Mouse (Mus musculus) adipocyte (in vitro differentiated cells): ENCODE results near the gene Nek10.
"Not testable (repeated sequence)": the region's sequence is repeated elsewhere in the genome, so short reads cannot be mapped to it uniquely, and the experiment has no call there.

Source experiments
- DNase-seq: peaks from one replicate; pipeline ENCODE4 v3.0.0-alpha.2; 2016; ENCODE audit warnings: low spot score

The Nek10 gene

DNA sequence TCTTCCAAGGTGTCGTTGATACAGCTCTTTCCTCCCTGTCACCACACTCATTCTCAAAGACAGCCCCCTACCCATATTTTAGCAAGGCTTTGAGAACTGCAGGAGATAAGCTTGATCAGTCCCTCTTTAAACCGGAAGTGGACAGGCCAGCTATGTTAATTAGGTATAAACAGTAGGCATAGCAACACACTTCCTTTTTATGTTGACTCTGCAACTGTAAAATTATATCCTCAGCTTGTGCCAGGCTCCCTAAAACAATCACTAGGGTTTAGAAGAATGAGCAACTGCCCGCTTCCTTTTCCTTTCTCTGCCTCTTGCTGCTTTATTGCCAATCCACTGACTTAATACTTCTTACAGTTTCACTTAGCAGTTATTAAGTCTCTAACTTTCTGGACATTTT lies 67.2 kb downstream of the Nek10 start:
- DNase-seq = no peak

DNA sequence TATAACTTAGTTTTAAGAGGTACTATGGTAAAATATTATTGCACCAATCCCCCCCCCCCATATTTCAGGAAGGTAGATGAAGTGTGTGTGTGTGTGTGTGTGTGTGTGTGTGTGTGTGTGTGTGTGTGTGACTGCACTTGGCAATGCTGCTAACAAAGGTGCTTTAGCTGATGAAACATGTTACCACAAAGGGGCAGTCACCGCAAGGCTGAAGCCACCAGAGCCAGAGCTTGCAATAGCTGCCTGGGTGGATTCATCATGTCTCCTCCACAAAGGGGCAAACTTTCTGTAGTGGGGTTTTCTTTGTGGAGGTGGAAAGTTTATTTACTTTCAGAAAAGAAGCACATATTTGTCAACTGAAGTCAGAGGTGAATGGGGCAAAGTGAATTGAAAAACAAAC lies 67.9 kb downstream of the Nek10 start:
- no peak for DNase-seq

DNA sequence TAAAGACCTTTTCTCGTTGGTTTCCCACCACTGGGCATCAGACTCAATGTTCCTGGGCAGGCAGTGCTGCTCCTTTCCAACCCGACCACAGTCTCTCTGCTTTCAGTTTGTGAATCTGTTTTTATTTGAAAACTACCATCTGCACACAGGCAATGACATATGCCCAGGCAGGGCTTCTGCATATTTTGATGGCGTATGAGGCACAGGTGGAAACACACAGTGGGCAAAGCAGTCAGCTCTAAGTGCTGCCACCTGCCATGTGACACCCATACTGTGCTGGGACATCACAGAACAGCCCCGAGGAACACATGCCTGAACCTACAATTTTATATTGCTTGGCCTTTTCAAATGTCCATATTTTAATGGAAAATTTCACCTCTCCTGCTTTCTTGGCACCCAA lies 68.5 kb downstream of the Nek10 start:
- no peak for DNase-seq

DNA sequence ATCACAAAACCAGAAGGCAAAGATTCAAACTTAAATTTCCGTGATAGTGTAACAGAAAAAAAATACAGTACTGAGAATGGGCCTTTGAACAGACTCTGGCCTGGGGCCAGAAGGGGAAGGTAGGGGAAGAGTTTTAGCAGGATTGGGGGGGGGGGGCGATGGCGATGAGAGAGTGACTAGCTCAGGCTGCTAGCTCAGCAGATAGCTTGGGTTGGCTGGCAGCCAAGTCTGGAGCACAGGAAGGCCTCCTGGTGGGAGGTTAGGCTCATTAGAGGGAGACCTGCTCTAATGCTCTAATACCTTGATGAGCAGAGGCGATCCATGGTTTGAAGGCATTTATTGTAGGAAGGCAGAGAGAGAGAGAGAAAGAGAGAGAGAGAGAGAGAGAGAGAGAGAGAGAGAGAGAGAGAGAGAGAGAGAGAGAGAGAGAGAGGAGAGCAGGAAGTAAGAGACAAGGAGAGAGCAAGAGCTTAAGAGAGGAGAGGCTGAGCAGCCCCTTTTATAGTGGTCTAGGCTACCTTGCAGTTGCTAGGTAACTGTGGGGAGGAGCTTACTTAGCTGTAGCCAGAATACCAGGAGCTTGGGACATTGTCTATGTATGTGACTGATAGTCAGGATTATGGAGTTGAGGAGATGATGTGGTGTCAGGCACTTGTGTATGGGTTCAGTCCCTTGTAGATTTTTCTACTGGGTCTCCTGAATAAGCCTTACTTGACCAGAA lies 90.9 kb downstream of the Nek10 start:
- DNase-seq = no peak

DNA sequence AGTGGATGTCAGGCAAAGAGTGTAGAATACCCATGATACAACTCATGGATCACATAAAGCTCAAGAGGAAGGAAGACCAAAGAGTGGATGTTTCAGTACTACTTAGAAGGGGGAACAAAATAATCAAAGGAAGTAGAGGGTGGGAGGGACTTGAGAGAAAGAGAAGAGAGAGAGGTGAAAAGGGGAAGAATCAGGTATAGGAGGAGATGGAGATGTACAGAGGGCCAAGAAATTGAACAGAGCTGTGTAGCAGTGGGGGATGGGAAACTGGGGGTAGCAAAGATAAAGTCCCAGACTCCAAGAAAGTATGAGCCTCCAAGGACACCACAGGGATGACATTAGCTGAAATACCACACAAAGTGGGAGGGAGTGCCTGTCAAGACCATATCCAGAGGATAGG lies 91.6 kb downstream of the Nek10 start:
- no peak for DNase-seq

DNA sequence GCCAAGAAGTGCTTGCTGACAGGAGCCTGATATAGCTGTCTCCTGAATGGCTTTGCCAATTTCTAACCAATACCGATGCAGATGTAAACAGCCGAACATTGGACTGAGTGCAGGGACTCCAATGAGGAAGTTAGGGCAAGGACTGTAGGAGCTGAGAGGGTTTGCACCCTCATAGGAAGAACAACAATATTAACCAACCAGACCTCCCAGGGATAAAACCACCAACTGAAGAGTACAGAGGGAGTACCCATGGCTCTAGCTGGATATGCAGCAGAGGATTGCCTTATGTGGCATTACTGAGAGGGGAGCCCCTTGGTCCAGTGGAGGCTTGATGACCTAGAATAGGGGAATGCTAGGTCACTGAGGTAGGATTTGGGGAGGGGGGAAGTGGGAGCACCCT lies 92.1 kb downstream of the Nek10 start:
- DNase-seq = no peak

DNA sequence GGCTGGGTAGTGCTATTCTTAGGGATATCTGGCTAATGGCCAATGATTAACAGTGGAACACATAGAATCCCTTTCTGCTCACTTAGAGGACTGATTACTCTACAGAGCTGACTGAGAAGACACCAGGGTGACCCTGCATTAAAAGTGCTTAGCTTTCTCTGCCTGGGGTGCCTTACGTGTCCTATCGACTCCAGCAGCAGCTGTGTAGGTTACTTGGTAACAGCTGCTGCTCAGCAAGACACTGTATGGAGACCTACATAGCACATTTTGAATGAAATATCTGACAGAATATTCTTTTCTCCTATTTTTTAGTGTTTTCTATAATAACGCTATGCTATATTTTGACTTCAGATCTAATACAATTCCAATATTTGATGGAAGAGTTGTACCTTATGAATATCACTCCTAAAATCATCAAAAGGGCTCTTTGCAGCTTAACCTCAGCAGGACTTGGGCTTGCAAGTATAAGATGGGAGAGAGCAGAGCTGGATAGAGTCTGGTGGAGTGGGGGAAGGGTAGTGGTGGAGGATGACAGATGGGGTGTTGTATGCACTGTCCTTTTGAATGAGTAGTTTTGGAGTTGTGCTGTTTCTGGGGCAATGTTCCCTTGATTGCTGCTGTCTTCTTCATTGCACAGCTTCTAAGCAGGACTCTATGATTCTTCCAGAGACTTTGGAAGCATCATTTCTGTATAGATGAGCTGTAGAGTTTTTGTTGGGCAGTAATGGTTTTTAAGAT lies 93.4 kb downstream of the Nek10 start:
- DNase-seq = no peak

DNA sequence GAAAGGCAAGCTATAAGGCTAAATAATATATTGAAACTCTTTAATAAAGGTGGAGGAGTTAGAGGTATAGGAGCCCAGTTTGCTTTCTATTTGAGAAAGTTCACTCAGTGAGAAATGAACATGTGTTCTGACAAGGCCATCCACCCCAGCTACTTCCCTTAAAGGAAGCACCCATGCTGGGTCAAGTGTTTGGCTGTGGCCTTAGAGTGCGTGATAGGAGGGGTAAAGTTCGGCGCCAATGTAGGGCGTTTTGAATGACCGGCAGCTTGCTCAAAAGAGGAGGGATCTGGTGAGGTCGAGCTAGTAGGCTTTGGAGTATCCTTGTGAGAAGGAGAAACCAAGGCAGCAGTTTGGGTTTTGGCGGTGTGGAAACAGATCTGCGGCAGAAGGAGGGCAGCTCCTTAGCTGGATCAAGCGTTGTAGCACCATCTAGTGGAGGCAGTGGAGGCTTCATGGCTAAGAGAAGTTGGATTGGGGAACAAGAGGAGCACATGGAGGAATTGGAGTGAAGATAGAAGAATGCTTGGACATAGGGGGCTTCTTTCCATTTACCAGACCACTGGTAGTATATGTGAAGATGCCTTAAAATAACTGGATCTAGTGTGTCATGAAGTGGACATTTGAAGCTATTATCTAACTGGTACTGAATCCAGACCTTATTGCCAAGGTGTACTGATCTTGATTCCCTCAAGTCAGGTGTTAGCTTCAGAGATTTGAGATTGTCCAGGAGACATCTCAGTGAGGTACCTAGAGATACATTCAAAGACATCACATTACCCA lies 101.7 kb downstream of the Nek10 start:
- peak; percentile 64 for DNase-seq

DNA sequence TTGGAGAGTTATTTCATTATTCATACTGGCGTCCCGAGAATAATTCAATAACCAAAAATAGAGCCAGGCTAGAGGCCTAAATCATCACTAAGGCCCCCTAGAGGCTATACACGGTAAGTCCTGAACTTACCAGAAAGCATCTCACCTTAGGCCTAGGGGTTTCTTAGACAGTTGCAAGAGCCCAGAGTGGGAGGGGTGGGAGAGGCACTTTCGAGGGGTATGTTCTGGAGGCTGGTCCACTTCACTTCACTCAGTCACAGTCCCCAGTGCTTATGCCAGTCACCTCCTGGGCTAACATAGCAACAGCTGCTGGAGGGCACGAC lies 102.3 kb downstream of the Nek10 start:
- no peak for DNase-seq

DNA sequence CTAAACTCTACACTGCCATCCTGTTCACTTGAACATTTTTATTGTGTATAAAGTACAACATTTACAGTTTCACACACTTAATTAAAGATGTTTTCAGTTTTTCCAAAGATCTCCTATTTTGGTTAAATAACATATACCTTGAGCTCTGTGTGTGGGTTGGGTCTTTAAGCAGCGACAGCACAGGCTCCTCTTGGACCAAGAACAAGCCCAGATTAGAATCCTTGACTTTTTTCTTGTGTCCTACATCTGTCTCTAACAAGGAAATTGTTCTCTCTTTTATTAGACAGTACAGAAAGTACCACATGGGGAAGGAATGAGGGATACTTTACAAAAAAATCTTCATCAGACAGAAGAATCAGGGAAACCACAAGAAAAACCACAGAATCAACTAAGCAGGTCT lies 122.4 kb downstream of the Nek10 start:
- DNase-seq = no peak

DNA sequence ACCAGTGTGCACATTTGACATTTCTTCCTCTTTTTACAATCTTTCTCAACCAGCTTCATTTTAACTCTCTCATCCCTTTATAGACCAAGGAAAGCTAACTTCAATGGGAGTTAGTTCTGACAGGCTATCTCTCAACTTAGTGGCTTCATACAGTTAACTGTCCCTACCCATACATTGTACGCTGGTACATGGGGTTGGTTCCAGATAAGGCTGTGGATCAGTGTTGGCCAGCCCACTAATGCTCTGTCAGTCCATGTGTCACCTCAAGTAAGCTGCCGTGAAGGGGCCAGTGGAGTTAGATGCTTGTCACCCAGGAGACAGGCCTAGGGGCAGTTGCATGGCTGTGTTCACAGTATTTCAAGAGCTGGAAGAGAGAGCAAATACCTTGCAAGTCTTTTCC lies 124.3 kb downstream of the Nek10 start:
- no peak for DNase-seq

DNA sequence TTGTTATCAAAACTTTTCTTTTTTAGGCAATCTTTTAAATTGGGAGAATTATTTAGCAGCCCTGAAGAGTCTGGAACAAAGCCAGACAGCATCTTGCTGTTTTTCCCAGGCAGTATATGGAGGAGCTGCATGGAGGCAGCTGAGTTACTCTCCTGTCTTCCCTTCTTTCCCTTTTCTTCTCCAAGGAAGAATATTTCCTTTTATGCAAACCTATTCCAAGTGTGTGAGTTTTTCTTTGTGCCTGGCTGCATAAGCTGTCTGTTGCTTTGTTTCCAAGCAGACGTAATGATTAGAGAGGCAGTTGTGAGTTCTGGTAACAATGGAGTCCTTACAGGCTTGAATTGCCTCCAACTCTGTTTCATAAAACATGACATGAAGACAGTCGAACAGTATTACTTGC lies 131.8 kb downstream of the Nek10 start:
- no peak for DNase-seq

DNA sequence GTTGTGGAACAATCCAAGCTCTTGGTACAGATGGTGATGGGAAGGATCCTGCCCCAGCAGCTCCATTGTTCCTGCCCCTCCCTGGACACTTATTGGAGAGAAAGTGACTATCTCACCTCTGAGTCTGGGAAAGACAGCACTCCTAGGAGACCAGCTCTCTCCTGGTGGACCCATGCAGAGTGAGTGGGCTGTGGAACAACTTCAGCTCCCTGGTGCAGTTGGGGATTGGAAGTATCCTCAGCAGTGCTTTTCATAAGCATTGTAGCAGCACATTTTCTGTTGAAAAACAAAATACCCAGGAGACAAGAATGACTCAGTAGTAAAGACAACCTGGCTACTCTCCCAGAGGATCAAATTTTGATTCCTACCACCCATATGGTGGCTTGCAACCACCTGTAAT lies 142.7 kb downstream of the Nek10 start:
- no peak for DNase-seq

DNA sequence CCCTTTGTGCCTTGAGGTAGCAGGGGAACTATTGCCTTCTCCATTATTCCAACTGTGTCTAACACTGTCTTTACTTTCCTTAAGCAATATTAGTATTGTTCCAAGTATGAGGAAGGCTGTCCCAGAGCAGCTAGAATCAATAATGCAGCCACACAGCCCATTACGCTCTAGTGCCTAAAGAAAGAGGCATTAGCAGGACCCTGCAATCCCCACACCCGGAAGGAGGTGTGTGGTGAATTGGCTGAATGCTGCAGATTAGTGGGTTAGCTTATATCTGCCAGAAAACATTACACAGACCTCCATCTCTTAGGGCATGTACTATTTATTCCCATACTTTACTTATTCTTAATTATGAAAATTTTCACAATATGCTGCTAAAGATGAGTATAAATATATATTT lies 145.8 kb downstream of the Nek10 start:
- no peak for DNase-seq

DNA sequence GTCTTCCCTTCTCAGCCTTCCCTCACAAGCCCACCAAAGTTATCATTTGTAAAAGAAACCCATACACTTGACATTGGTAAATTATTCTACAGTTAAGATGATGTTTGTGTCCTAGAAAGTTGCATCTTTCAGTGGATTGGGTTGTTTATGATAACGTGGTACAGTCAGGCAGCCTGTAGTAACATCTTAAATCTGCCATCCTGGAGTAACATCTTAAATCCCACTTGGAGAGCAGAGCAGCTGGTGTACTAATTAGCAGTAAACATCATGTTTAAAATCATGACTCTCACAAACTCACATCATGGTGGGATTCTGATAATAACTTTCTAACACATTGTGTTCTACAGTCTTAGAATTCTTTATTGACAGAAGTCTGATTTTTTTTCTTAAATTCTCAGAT lies 148.6 kb downstream of the Nek10 start:
- no peak for DNase-seq

DNA sequence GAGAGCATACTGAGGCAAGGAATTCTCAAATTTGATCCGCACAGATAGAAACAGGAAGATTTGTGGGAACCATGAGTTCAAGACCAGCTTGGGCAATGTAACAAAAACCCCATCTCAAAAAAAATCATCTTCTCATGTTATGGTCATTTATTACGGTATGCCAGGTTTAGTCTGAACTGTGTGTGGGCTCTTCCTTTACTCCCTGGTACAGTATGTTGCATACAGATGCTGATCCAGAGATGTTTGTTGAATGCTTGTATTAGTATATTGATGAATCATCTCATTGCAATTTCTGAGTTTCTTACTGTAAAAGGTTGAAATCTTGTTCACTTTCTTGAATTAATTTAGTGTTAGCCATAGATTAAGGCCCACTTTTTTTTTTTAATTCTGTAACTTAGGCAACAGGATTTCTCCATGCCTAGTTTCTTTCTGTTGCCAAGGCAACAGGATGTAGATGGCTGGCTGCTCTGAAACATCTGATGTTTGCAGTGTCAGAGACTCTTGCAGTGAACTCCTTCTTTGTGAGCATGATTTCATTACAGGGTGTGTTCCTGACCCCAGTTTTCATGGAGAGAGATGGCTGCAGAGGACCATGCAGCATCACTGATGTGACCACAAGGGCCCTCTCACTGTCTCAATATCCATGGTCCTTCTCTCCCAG lies 156.7 kb downstream of the Nek10 start:
- DNase-seq = no peak

DNA sequence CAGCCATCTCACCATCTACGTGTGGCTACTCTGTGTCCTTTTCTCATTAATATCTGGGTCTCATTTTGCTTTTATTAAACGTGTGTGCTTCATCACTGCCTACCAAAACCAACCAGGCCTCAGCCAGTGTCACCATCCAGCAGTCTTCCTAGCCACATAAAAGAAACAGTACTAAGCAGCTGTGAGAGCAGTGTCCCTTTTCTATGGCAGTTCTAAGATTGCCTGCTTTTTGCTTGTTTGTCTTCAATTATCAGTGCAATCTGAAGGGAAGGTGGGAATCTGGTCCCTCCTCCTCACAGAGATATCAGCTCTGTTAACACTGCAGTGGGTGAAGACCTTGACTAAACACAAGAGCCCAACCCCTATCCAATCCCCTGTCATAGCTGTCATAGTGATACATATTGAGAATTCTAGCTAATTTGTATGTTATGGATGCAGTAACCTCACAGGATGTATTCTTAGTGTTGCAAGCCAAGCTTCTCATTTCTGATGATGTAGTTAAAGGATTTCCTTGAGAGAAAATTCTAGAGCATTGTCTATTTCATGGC lies 157.3 kb downstream of the Nek10 start:
- no peak for DNase-seq

DNA sequence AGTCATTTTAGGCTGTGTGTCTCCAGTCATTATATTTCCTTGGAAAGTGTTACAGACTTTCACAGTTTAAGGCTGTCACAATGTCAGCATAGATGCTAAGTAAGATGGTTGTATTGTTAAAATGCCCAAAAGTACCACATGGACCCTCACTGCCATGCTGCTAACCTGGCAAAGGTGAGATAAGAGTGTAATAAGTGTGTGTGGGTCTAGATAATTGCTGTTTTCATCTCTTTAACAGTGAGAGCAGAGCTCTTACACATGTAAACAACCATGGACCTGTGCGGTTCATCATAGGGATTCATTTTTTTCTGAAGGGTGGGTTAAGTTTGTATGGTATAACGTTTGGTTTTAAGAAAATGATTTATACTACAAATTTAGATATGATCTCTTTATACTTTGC lies 167.4 kb downstream of the Nek10 start:
- no peak for DNase-seq

DNA sequence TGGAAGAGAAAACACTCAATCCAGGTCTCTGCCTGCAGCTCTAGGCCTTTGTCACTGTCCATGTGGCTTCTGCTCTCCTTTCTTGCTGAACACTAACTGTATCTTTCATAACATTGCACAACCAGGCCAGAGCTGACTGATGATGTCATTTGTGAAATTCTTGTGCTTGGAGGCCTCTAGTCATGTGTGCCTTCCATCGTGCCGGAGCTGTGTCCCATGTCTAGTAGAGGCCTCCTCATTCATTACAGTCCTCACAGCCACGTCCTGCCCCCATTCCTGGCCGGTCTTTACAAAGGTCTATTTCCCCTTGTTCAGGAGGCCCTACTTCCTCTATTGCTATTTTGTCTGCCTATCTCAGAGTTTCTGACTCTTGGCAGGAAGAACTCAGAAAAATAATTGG lies 167.8 kb downstream of the Nek10 start:
- DNase-seq = peak; percentile 70

DNA sequence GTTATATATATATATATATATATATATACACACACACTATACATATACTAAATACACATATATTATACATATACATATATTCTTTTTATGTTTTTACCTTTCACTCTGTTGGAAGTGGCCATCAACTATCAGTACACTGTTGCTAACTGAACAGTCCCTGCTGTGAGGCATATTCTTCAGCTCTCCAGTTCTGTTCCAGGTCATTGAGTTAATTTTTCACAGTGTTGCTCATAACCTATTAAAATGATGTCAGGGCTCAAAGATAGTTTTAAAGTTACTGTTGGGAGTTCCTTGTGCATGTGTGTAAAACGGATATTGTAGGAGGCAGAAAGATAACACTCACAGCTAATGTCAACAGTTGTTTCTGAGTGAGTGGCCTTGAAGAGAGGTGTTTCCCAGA lies 170.9 kb downstream of the Nek10 start:
- DNase-seq = no peak

DNA sequence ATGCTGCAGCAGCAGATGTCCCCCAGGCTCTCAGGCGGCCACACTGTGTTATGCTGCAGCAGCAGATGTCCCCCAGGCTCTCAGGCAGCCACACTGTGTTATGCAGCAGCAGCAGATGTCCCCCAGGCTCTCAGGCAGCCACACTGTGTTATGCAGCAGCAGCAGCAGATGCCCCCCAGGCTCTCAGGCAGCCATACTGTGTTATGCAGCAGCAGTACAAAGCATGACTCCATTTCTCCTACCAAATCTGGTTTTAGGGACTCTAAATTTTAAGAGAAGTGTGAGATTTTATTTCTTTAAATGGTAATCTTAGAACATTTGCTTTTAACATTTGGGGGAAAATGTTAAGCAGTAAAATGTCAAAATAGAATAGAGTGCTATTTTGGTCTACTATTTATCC lies 180.9 kb downstream of the Nek10 start:
- DNase-seq = not testable (repeated sequence)
